Mouse (Mus musculus) kidney, postnatal 4 days (tissue): ENCODE measurements at regions not wholly inside any gene's neighbourhood (a gene's known extent, or its start where the extent isn't known, plus 50 kb on each side); places are given as distances from the start of the nearest gene placed in this dataset.

Experiments
- DNase-seq, 2 experiments: peaks; one replicate each; pipeline ENCODE4 v3.0.0; 2021; ENCODE audit warnings: mixed read lengths in 2 of 2

- DNase-seq = no peak
Measured at GRCm38 (mm10) chr16:51457166-51457565, 573.9 kb upstream of the Cblb start.

GRCm38 (mm10) chr16:51475690-51476089 is 555.3 kb upstream of the Cblb start:
- no peak for DNase-seq

- DNase-seq = no peak
Measured at GRCm38 (mm10) chr16:51496096-51496495, 534.9 kb upstream of the Cblb start.

GRCm38 (mm10) chr16:51497777-51498176 is 533.2 kb upstream of the Cblb start:
- no peak for DNase-seq

- no peak for DNase-seq
Measured at GRCm38 (mm10) chr16:51517079-51517478, 513.9 kb upstream of the Cblb start.

- no peak for DNase-seq
Measured at GRCm38 (mm10) chr16:51520762-51521161, 510.3 kb upstream of the Cblb start.

- DNase-seq = peak in 1 of 2 experiments; percentile 3
Measured at GRCm38 (mm10) chr16:51521317-51522092, 509.5 kb upstream of the Cblb start.

- no peak for DNase-seq
Measured at GRCm38 (mm10) chr16:51524023-51524422, 507.0 kb upstream of the Cblb start.

GRCm38 (mm10) chr16:51532496-51532895 is 498.5 kb upstream of the Cblb start:
- DNase-seq = no peak

GRCm38 (mm10) chr16:51543769-51544168 is 487.3 kb upstream of the Cblb start:
- DNase-seq = no peak

- DNase-seq = no peak
Measured at GRCm38 (mm10) chr16:51547032-51547431, 484.0 kb upstream of the Cblb start.

GRCm38 (mm10) chr16:51562866-51563658 is 468.0 kb upstream of the Cblb start:
- no peak for DNase-seq

GRCm38 (mm10) chr16:51564064-51564463 is 467.0 kb upstream of the Cblb start:
- DNase-seq = no peak

GRCm38 (mm10) chr16:51577915-51578593 is 453.0 kb upstream of the Cblb start:
- no peak for DNase-seq

- no peak for DNase-seq
Measured at GRCm38 (mm10) chr16:51580525-51580924, 450.5 kb upstream of the Cblb start.

GRCm38 (mm10) chr16:51589924-51590397 is 441.1 kb upstream of the Cblb start:
- DNase-seq = peak; percentile 7 to 9

GRCm38 (mm10) chr16:51617579-51617978 is 413.4 kb upstream of the Cblb start:
- no peak for DNase-seq

GRCm38 (mm10) chr16:51646646-51647045 is 384.4 kb upstream of the Cblb start:
- no peak for DNase-seq

- DNase-seq = no peak
Measured at GRCm38 (mm10) chr16:51650100-51650499, 380.9 kb upstream of the Cblb start.

- DNase-seq = no peak
Measured at GRCm38 (mm10) chr16:51650683-51651082, 380.3 kb upstream of the Cblb start.

- DNase-seq = no peak
Measured at GRCm38 (mm10) chr16:51661693-51662092, 369.3 kb upstream of the Cblb start.

GRCm38 (mm10) chr16:51664325-51664724 is 366.7 kb upstream of the Cblb start:
- DNase-seq = peak in 1 of 2 experiments; percentile 6

- DNase-seq = no peak
Measured at GRCm38 (mm10) chr16:51675101-51675500, 355.9 kb upstream of the Cblb start.
